Mouse (Mus musculus) heart, adult 2 months (tissue): Measurements from ENCODE around the gene Dbndd2. TPM values are rescaled to one million over a fixed set of nuclear protein-coding genes. Genes with fewer than 3 reads are reported as not detected.
A peak's percentile ranks its signal among the peaks of the same experiment; 100 is the strongest.

ENCODE experiments used
- DNase-seq, 2 experiments: peaks; one replicate each; pipeline ENCODE4 v3.0.0; 2021
- H3K27ac ChIP-seq: fragments of 200-600 bp; 2 replicates; pipeline ENCODE4 v1.8.1; 2022
- H3K27me3 ChIP-seq: fragments of 200-500 bp; 2 replicates; pipeline ENCODE4 v1.6.1; 2012; ENCODE audit warnings: mild to moderate bottlenecking, low read length, inconsistent platforms, mixed read lengths; ENCODE audit not compliant: control insufficient read depth, insufficient read depth
- H3K36me3 ChIP-seq: fragments of 200-500 bp; 2 replicates; pipeline ENCODE4 v1.6.1; 2012; ENCODE audit warnings: low read length, inconsistent platforms; ENCODE audit not compliant: control insufficient read depth, insufficient read depth
- H3K4me1 ChIP-seq: fragments of 200-500 bp; 2 replicates; pipeline ENCODE4 v1.6.1; 2011; ENCODE audit warnings: low read length; ENCODE audit not compliant: control insufficient read depth, insufficient read depth
- H3K4me3 ChIP-seq: fragments of 200-600 bp; 2 replicates; pipeline ENCODE4 v1.8.1; 2022
- H3K79me2 ChIP-seq: fragments of 200-500 bp; replicated peaks from 2 replicates; pipeline ENCODE4 v1.6.1; 2012; ENCODE audit warnings: mild to moderate bottlenecking, inconsistent platforms, low read length, moderate library complexity, mixed read lengths; ENCODE audit not compliant: control insufficient read depth, insufficient read depth
- H3K9ac ChIP-seq: fragments of 200-500 bp; 2 replicates; pipeline ENCODE4 v1.6.1; 2012; ENCODE audit warnings: low read depth, mild to moderate bottlenecking, control low read depth, inconsistent platforms, low read length, mixed read lengths
- CTCF ChIP-seq: fragments of 200-600 bp; IDR thresholded peaks from 2 replicates; pipeline ENCODE4 v1.8.1; 2022; ENCODE audit warnings: antibody characterized with exemption, mild to moderate bottlenecking, moderate library complexity
- EP300 ChIP-seq: fragments of 200-500 bp; IDR thresholded peaks from 2 replicates; pipeline ENCODE4 v1.6.1; 2011; ENCODE audit warnings: low read depth, low read length, control low read depth; ENCODE audit not compliant: insufficient read depth
- POLR2A ChIP-seq: fragments of 200-500 bp; IDR thresholded peaks from 2 replicates; pipeline ENCODE4 v1.6.1; 2011; ENCODE audit warnings: mild to moderate bottlenecking, low read depth, low read length, control low read depth; ENCODE audit not compliant: insufficient read depth
- WGBS: fragments of 180-500 bp; shearing (Covaris S2); methylation state at CpG from one replicate; pipeline ENCODE4 v1.1.7; 2018; 5-methylcytosine and 5-hydroxymethylcytosine counted together
- intact Hi-C: fragments of 180-260 bp; cut with DNase I; formaldehyde crosslinking; loops from one replicate; pipeline ENCODE4 v1.15.1; 2025
- polyA plus RNA-seq: library from polyadenylated mRNA; depleted of rRNA; stranded (reverse); fragments of >200 nt; gene quantifications from 2 replicates; pipeline ENCODE4 v1.2.3, GENCODE M21; 2012
- total RNA-seq, 2 experiments: library from RNA; stranded (reverse); gene quantifications; 2 replicates each; pipeline ENCODE4 v1.2.3; 2021

The Dbndd2 gene
- total and polyA plus RNA-seq, 3 experiments = 8.0 to 17.9 (median 10.3) TPM

- Histone ChIP-seq H3K27ac (no peak overlapping the region), H3K4me1 (peaks cover 7% of the 10 kb centered on the region), H3K4me3 (no peak overlapping the region), H3K9ac (no peak overlapping the region), H3K27me3 (no peaks in the 10 kb centered on the region), H3K36me3 (no peaks in the 10 kb centered on the region), H3K79me2 (no peaks in the 10 kb centered on the region)
- DNase-seq = no peak
- TF ChIP-seq EP300 = no peak
- TF ChIP-seq CTCF = no peak
- TF ChIP-seq POLR2A = no peak
- intact Hi-C loops = no loop called here
- WGBS = 75% methylated on average over 5 of the region's 5 CpGs
Observed at GRCm38 (mm10) chr2:164440314-164440713, 45.6 kb upstream of the Dbndd2 start.

GRCm38 (mm10) chr2:164441155-164441554 lies 44.8 kb upstream of the Dbndd2 start:
- peaks cover 4% of the 10 kb centered on the region; the same call in 1 of the 2 replicates for H3K4me1 ChIP-seq
- 65% methylated on average over 8 of the region's 8 CpGs for WGBS
- no peak overlapping the region for H3K9ac ChIP-seq

GRCm38 (mm10) chr2:164441731-164442130 lies 44.2 kb upstream of the Dbndd2 start:
- Histone ChIP-seq H3K79me2 (no peaks in the 10 kb centered on the region), H3K27ac (peak overlapping the region; percentile 78; the same call in 1 of the 2 replicates), H3K36me3 (no peaks in the 10 kb centered on the region), H3K4me3 (peak overlapping the region; percentile 58), H3K9ac (no peak overlapping the region; the same call in 1 of the 2 replicates), H3K4me1 (peaks cover 4% of the 10 kb centered on the region; the same call in 1 of the 2 replicates), H3K27me3 (no peaks in the 10 kb centered on the region)
- TF ChIP-seq POLR2A (no peak), EP300 (no peak), CTCF (no peak)
- no peak for DNase-seq
- intact Hi-C loops = no loop called here
- WGBS = 67% methylated on average over 7 of the region's 7 CpGs

More at GRCm38 (mm10) chr2:164441155-164441554, 44.8 kb upstream of the Dbndd2 start:
- H3K27ac ChIP-seq = no peak overlapping the region
- DNase-seq = peak in 1 of 2 experiments; percentile 57
- H3K36me3 ChIP-seq = no peaks in the 10 kb centered on the region
- intact Hi-C loops = no loop called here
- TF ChIP-seq CTCF = no peak
- no peak for TF ChIP-seq EP300
- TF ChIP-seq POLR2A = no peak
- no peaks in the 10 kb centered on the region for H3K79me2 ChIP-seq
- no peak overlapping the region for H3K4me3 ChIP-seq
- no peaks in the 10 kb centered on the region for H3K27me3 ChIP-seq

GRCm38 (mm10) chr2:164442315-164443050 lies 43.4 kb upstream of the Dbndd2 start:
- Histone ChIP-seq H3K9ac (peak overlapping the region; percentile 82), H3K4me3 (peak overlapping the region; percentile 58), H3K79me2 (no peaks in the 10 kb centered on the region), H3K27me3 (no peaks in the 10 kb centered on the region), H3K36me3 (no peaks in the 10 kb centered on the region), H3K4me1 (peaks cover 3% of the 10 kb centered on the region; the same call in 1 of the 2 replicates), H3K27ac (peak overlapping the region; percentile 78)
- intact Hi-C loops = no loop called here
- WGBS = 8% methylated on average over 29 of the region's 29 CpGs
- TF ChIP-seq POLR2A (no peak), EP300 (no peak), CTCF (no peak)
- peak; percentile 62 to 71 for DNase-seq

- TF ChIP-seq POLR2A = peak; percentile 88
- TF ChIP-seq CTCF = peak; percentile 52
- no peak for TF ChIP-seq EP300
- Histone ChIP-seq H3K4me3 (peak overlapping the region; percentile 58), H3K27ac (peak overlapping the region; percentile 78), H3K4me1 (peaks cover 3% of the 10 kb centered on the region; the same call in 1 of the 2 replicates), H3K36me3 (no peaks in the 10 kb centered on the region), H3K79me2 (no peaks in the 10 kb centered on the region), H3K27me3 (no peaks in the 10 kb centered on the region), H3K9ac (peak overlapping the region; percentile 82)
- 1% methylated on average over 26 of the region's 26 CpGs for WGBS
- intact Hi-C loops = no loop called here
- peak; percentile 90 to 91 for DNase-seq
Observed at GRCm38 (mm10) chr2:164443051-164443437, 42.9 kb upstream of the Dbndd2 start.

GRCm38 (mm10) chr2:164443460-164444000 lies 42.4 kb upstream of the Dbndd2 start, which contains the start of gene Sdc4:
TSS of gene Sdc4 (minus strand) at chr2:164443887.
- H3K4me1 ChIP-seq = peaks cover 1% of the 10 kb centered on the region; the same call in 1 of the 2 replicates
- H3K4me3 ChIP-seq = peak within 1 kb of the TSS; percentile 58
- H3K9ac ChIP-seq = peak within 1 kb of the TSS; percentile 82
- DNase-seq = no peak
- peak within 1 kb of the TSS; percentile 78 for H3K27ac ChIP-seq
- H3K36me3 ChIP-seq = no peaks in the 10 kb centered on the region
- TF ChIP-seq EP300 (no peak), CTCF (no peak), POLR2A (no peak)
- intact Hi-C loops = no loop called here
- H3K27me3 ChIP-seq = no peaks in the 10 kb centered on the region
- no peaks in the 10 kb centered on the region for H3K79me2 ChIP-seq
- 19% methylated on average over 18 of the region's 18 CpGs for WGBS
